Mouse (Mus musculus): Measurements from ENCODE around the gene Rbms3.

The Rbms3 gene

DNA sequence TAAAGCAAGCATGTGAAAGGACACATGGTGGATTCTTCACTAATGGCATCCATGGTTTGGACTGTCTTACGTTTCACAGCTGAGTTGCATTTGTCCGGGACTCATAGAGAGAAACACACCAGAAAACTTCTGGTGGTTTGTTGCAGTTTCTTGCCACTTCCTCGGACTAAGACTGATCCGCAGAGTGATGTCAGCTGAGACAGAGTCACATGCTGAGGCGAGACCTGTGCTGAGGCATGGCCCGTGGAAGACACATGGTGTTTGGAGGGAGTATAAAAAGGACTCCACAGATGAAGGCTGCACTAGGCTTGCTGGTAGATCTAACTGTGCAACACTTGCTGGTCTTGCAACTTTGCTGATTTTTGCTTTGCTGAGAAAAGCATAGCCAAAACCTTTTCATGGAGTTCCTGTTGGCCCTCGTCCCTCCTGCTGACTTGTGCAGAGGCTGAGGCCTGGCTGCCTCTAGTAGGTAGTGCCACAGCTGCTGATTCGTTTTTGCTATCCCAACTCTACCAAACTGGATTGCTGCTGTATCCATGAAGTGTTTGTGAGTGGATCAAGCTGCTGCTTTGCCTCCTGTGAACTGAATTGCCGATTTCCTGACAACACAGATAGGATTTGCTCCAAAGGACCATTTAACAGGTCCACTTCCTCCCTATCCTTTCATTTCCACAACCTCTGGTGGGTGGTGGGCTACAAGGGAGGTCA lies 742.6 kb downstream of the Rbms3 start:
- DNase-seq (ENCODE audit: low spot score), result no peak

DNA sequence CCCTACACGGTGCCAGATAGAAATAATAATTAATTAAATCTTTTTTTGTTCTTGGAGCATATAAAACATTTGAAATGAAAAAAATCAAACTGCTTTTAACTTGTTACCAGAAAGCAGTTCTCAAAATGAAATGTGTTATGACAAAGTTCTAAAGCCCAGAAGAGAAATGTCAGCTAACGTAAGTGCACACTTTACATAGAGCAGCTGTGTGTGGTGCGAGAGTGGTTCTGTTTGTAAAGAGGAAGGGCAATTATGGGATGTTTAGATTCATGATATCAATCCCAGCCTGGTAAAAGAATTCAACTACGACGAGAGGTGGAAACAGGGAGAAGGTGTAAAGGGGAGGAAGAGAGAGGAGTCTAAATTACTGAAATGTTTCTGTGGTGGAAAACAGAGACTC lies 744.1 kb downstream of the Rbms3 start:
- no peak for DNase-seq (ENCODE audit: low spot score)

DNA sequence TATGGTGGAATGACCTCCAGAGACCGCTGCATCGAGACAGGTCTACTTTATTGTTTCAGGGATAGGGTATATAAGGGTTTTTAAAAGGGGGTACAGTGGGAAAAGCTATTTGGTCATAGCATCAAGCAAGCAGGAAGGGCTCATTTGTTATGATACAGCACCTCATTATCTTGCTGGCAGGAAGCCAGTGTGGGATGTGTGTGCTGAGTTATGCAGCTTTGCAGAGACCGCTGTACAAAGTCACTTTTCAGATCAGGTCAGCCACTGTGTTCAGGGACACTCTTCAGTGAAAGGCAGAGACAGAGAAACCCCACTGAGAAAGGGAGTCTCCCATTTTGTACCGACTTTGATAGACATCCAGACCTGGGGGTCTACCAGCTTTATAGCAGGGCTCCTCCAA lies 749.2 kb downstream of the Rbms3 start:
- no peak for DNase-seq (ENCODE audit: low spot score)

DNA sequence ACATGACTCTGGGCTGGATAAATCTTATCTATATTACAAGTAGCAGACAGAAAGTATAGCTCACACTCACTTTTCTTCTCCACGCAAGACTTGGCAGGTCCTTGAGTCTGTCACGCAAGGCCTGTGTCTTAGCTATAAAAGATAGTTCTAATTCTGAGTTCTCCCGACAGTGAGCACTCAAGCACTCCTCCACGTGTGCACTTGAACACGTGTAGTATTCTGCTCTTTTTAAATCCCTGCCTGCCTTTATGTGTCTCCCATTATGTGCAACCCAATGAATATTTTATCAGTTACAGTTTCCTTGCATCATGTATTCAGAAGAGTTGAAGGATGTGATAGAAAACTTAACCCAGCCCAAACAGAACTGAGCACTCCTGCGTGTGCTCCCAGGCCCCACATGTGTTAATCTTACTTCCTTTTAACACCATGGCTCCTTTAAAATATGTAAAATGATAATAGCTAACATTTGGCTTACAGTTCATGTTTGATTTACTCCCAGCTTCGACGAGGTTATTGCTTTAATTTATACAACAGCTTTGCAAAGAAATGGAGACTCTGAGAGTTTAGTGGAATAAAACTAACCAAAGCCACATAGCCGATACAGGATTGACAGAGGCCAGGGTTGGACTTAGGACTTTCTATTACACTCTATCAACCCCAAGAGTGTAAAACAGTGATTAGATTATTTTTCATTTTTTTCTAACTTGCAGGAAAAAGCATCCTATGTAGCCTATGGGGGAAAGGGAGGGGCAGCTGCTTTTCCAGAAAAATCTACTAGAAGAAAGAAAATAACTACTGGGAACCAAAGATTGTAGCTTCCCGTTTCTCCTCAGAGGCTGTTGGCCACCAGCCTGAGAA lies 749.9 kb downstream of the Rbms3 start:
- DNase-seq (ENCODE audit: low spot score), result no peak

DNA sequence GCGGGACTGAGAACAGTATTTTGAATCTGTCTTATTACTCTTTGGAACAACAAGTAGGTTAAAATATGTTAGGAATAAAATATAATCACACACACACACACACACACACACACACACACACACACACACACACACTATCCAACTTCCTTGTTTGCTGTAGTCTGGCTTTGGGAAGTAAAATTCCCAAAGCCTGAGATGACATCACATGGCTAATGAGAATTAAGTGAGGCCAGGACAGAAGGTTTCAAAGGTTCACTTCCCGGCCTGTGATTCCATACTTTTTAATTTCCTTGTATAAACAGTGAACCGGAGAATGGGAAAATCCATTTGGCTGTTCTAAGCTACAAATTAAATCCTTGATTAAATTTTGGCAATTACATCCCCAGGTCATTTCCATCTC lies 752.9 kb downstream of the Rbms3 start:
- no peak for DNase-seq (ENCODE audit: low spot score)

DNA sequence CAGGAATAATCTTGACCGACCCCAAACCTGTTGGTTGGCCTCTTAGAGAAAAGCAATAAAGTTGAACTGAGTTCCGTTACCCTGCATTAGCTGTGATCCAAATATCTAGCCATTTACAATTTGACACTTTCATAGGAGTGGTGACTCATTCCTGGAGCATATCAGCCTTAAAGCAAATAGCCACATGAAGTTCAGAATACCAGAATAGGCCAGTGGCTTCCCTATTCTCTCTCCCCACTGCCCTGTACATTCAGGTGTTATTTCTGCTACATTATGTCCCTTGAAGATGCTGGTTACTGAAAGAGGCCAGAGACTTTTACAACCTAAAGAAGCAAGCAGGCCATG lies 755.8 kb downstream of the Rbms3 start:
- no peak for DNase-seq (ENCODE audit: low spot score)

DNA sequence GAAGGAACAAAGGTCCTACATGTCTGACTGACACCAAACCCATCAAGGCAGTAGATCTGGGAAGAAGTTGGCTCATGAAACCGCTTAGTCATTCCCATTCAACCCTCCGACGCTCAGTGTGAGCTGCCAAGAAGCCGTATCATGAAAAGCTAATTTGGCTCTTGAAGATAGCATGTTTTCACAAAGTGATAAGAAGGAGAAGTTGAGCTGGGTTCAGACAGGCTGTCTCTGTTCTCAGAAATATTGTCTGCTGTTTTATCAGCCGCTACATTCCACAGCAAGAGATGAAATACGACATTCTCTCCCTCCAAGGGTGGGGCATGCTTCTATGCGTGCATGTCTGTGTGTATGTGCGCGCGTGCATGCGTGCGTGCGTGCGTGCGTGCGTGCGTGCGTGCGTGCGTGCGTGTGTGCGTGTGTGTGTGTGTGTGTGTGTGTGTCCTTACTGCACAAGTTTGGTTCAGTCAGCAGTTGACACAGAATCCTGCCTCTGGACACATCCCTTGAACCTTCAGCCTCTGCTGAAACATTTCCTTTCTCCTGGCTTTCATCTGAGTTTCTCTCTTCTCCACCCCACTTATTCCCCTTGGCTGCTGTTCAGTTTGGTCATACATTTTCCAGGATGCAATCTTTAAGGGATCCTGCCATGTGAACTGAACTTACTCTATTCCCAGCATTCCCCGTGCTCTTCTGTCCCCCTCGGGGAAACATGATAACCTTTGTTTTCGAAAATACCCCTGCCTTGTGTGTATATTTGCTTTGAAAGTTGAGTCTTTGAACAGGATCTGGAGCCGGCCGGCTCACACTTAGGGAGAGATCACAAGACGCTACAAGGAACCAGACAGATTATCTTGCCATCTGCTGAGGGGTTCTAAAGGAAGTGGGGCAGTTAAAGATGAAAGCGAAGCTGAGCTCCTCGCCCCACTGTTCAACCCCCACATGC lies 756.4 kb downstream of the Rbms3 start:
- DNase-seq (ENCODE audit: low spot score), result peak; percentile 22

DNA sequence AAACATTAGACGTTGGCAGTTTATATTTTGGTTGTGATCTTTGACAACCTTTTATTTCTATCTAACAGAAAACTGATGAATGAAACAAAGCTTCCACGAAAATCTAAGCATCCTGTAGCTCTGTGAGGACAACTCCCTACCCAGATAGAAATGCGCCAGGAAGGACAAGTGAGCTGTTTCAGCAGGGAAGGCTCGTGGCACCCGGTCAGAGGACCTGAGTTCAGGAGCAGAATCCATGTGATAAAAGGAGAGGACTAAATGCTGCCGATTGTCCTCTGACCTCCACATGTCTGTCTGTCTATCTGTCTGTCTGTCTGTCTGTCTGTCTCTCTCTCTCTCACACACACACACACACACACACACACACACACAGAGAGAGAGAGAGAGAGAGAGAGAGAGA lies 757.4 kb downstream of the Rbms3 start:
- DNase-seq (ENCODE audit: low spot score), result no peak

DNA sequence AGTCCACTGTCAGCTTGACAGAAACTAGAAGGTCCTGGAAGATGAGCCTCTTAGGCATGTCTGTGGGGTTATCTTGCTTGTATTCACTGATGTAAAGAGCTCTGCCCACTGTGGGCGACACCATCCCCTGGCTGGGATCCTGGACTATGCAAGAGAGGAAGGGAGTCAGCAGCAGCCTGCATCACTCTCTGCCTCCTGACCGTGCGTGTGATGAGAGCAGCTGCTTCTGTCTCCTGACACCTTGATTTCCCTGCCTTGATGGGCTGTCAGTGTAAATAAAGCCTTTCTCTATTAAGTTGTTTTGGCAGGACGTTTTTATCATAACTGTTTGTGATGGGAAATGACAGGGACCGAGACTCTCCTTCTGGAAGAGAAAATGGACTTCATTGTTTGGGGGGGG lies 758.1 kb downstream of the Rbms3 start:
- DNase-seq (ENCODE audit: low spot score), result no peak

DNA sequence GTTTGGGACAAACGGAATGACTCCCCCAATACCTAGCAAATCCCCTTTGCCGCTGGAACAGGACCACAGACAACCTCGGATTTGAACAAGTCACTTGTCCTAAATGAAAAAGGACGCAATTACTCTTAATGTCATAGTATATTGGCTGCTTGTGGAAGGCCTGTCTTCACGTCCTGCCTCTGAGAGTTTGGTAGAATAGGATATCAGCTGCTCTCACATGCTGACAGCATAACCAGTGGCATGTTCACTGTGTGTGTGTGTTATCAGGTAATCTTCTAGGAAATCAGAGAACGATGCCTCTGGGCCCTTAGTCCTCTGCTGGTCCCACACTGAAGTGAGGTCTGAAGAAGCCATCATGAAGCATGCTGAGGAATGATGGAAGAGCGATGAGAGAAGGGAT lies 763.7 kb downstream of the Rbms3 start:
- DNase-seq (ENCODE audit: low spot score), result no peak

DNA sequence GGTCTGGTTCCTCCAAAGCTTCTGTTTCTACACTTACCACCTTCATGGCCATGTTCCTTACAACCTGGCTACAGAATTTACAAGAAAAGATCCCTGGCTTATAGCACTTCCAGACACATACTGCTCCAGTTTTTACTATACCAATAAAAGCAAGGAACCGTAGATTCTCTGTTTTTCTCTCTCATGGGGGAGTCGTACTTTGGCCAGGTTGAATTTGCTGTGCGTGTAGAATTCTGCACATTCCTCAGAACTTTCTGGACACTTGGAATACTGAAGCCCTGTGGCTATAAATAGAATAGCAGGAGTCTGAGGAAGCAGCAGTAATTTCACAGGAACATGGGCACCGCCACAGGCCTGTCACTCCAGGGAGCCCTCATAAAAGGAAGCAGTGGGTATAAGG lies 766.1 kb downstream of the Rbms3 start:
- DNase-seq (ENCODE audit: low spot score), result no peak

DNA sequence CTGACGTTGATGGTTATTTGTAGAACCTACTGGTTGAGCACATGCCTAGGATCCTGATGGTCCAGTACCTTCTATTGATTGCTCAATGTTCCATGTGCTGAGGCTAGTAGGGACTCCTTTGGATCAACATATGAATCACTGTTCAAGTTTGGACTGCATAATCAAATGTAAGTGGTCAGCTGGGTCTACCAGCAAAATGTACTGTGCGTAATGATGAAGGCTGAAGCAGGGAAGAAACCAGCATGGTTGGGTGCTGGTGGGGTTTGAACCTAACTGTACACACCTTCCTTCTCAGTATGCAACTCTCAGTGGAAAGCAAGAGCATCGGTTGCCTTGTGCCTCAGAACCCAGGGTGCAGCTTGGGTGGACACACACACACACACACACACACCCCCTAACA lies 767.4 kb downstream of the Rbms3 start:
- no peak for DNase-seq (ENCODE audit: low spot score)

DNA sequence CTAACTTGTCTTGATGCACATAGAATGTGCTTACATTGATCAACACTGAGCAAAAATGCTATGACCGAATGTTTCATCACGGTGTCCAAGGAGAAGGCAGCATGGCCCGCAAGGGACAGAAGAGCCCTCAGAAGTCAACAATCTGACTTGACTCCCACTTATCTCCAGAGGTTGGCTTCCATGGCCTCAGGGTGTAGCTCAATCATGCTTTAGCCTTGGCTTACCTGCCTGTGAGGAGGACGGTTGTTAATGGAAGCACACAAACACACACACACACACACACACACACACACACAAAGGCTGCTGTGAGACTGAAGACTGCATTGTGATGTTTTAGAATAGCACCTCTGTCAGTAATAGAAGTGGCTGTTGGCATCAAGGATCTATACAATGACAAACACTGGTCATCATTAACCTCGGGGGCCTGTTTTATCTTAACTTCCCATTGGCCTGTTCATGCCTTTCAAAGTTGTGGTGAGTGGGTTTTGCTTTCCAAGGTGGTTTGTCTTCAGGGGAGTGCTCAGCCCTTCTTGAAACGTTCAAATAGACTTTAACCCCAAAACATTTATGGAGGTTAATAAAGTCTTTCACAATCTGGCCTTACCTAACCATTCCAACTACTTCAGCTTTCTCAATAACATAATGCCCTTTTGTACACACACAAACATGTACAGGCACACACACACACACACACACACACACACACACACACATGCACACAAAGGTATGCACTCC lies 771.7 kb downstream of the Rbms3 start:
- no peak for DNase-seq (ENCODE audit: low spot score)

DNA sequence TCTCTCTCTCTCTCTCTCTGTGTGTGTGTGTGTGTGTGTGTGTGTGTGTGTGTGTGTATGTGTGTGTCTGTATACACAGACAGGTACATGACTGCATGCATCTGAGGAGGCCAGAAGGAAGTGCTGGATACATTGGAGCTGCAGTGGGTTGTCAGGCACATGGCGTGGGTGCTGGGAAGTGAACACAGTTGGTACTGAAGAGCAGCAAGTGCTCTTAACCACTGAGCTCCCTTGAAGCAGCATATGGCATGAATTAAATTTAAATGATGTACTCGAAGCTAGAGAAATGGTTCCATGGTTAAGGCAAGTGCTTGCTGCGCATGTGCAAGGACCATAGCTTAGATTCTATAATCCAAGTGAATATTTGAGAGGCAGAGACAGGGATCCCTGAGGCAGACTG lies 772.6 kb downstream of the Rbms3 start:
- DNase-seq (ENCODE audit: low spot score), result no peak

DNA sequence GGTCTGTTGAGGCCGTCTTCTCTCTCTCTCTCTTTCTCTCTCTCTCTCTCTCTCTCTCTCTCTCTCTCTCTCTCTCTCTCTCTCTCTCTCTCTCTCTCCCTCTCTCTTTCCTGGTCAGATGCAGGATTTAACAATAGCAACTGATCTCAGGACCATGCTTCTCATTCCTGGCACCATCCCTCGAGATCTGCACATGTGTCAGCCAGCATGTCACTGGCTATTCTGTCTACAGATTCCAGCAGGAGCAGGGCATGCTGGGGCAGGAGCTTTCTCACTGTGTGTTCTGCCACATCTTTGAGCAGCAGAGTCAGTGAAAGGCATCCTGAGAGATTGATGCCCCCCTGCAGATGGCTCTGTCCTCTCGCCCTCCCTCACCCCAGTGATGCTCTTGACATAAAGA lies 774.0 kb downstream of the Rbms3 start:
- no peak for DNase-seq (ENCODE audit: low spot score)

DNA sequence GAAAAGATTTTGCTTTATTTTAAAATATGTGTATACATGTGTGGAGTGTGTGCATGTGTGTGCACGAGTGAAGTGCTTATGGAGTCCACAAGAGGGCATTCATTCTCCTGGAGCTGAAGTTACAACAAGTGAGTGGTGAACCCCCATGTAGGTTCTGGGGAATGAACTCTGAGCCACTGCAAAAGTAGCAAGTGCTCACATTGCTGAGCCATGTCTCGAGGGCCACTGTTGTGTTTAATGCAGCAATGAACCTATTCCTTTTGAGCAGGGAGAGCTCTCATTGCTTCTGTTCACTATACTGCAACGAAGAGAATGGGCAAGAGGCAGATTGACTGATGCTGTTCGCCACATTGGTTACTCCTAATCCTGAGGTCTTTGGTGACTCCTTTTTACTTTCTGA lies 780.8 kb downstream of the Rbms3 start:
- no peak for DNase-seq (ENCODE audit: low spot score)

DNA sequence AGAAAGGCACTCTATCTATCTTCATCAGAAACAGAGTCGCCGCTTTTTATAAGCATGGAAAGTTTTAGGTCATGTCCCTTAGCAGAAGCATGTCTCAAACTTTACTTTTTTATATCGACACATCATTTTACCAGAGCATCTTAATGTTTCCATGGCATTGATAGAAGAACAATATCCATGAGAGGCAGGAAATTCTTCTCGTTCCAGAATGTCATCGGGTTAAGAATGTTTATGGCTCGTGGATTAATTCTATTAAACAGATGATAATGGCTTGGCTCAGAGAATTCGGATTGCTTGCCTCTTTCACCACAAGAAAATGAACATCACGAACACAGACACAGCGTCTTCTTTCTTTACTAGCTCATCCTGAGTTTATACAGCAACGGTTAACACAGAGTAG lies 781.5 kb downstream of the Rbms3 start:
- DNase-seq (ENCODE audit: low spot score), result no peak

DNA sequence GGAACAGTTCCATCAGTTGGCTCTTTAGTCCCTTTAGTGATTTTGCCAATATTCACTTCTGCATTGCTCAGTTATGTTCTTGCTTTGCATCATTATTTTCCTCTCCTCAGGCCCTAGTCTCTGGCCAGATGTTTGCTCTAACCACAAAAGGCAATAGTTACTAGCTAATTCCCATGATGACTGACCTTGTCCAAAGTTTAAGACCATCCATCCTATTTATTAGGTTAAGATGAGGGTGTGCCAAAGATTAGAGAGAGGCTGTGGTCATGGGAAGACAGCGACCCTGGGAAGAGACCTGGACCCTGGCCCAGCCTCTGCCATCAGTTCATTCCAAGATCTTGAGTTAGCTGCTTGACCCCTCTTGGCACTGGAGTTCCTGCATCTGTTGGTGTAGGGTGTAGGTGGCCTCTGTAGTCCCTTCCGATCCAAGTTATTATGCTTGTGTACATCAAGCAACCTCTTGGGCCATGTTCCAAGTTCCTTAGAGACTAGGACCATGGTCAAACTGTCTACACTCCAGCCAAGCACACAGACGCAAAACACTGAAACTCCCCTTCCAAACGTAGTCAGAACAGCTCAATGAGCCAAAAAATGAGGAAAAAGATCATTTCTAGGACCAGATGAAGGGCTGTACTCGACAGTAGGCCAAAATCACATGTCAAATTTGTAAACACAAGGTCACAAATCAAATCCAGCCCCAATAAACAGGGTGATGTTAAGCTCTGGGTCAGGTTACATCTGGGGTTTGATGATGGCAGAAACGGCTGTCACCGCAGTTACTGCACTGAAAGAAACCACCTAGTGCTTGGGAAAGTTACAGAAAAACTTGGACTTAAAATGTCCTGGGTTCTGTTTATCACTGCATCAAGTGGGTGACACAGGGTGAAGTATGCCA lies 782.2 kb downstream of the Rbms3 start:
- DNase-seq (ENCODE audit: low spot score), result peak; percentile 33

DNA sequence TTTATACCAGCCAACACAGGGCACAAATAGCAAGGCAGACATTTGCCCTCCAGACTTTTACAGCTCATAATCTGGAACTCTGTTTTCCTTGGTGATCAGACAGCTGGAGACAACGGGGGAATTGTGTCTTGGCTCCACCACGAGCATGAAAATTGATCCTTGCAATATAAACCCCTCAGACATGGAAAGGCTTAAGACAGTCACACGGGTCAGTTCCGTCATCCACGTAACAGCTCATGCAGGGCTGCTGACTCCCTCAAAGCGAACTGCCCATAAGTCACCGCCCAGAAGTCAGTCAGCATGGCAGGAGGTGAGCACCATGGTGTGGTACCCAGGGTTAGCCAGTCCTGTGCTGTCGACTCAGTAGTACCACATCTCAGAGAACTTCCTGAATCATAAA lies 794.8 kb downstream of the Rbms3 start:
- no peak for DNase-seq (ENCODE audit: low spot score)

DNA sequence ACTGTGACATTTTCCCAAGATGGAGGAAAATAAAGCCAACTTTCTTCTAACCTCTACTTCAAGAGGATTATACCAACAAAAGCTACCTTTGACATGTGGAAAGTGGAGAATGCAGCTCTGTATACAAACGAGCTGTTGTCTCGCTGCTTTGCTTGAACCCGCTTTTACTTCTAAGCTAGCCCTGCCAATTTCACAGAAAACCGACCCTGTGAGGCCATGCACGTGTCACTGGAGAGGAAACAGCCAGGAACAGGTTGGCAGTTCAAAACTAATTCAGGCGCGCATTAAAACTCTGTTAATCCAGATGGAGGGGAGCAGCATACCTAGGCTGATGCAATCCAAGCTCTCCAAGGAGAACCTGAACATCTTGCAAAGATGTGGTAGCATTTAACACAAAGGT lies 796.0 kb downstream of the Rbms3 start:
- no peak for DNase-seq (ENCODE audit: low spot score)

DNA sequence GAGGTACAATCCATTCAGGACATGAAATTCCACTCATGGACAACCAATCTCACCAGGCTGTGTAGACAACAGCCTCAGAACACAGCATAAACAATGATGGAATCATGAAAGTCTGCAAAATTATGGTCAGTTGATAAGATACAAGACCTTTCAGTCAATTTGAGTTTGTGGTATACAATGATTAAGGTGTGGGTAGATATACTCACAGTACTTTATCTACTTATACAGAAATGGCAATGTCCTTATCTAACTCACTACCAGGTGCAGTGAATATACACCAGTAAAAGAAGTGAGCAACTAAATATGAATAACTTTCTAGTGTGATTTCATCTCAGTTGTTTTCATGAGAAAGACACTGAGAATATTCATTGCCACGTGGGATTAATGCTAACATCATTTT lies 796.9 kb downstream of the Rbms3 start:
- no peak for DNase-seq (ENCODE audit: low spot score)

Data from ovary, postnatal 10 days (tissue).